Mouse (Mus musculus) myocyte (in vitro differentiated cells): ENCODE measurements at regions not wholly inside any gene's neighbourhood (a gene's known extent, or its start where the extent isn't known, plus 50 kb on each side); places are given as distances from the start of the nearest gene placed in this dataset.

Experiments
- CEBPB ChIP-seq: IDR thresholded peaks from 2 replicates; pipeline ENCODE4 v1.6.1; 2011; ENCODE audit warnings: mild to moderate bottlenecking, moderate library complexity; ENCODE audit not compliant: poor library complexity, insufficient read depth, severe bottlenecking
- MAX ChIP-seq: IDR thresholded peaks from one replicate; pipeline ENCODE4 v1.6.1; 2011; ENCODE audit warnings: low read depth, mild to moderate bottlenecking, control low read depth
- MYOG ChIP-seq, 3 experiments: IDR thresholded peaks; one replicate each; pipeline ENCODE4 v1.6.1; 2011; ENCODE audit warnings: control low read depth in 2 of 3, low read depth in 2 of 3, mild to moderate bottlenecking in 2 of 3; ENCODE audit not compliant: insufficient read length in 2 of 3, control insufficient read depth in 1 of 3, insufficient read depth in 1 of 3
- POLR2A ChIP-seq: IDR thresholded peaks from one replicate; pipeline ENCODE4 v1.6.1; 2011; ENCODE audit warnings: low read depth, mild to moderate bottlenecking, control low read depth, moderate library complexity; ENCODE audit not compliant: insufficient read length
- POLR2AphosphoS2 ChIP-seq: IDR thresholded peaks from one replicate; pipeline ENCODE4 v1.6.1; 2011; ENCODE audit warnings: low read depth, control low read depth; ENCODE audit not compliant: insufficient read length
- REST ChIP-seq: IDR thresholded peaks from one replicate; pipeline ENCODE4 v1.6.1; 2011; ENCODE audit warnings: mild to moderate bottlenecking, control low read depth, moderate library complexity; ENCODE audit not compliant: insufficient read depth, insufficient read length
- SRF ChIP-seq: IDR thresholded peaks from one replicate; pipeline ENCODE4 v1.6.1; 2011; ENCODE audit warnings: low read depth; ENCODE audit not compliant: control insufficient read depth, insufficient read length
- TCF12 ChIP-seq: IDR thresholded peaks from one replicate; pipeline ENCODE4 v1.6.1; 2011; ENCODE audit warnings: mild to moderate bottlenecking, control low read depth; ENCODE audit not compliant: poor library complexity, insufficient read depth, severe bottlenecking
- USF1 ChIP-seq: IDR thresholded peaks from one replicate; pipeline ENCODE4 v1.6.1; 2011; ENCODE audit warnings: low read depth, mild to moderate bottlenecking, control low read depth, moderate library complexity

DNA sequence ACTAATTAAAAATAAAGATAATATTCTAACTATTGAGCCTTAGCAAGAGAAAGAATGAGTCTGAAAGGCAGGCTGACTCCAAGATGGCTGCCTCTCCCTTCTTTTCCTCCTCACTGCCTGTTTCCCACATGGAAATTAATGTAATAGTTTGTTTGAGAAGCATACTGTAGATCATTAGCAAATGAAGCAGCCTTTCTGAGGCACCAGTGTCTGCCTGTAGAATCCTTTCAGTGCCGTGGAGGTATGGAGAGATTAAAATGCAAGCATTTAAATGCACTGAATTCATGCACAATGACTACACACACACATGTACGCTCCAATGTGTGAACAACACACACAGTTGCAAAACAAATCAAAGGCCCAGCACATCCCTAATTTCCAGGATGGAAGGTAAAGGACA, 159.5 kb upstream of the Tmem161b start:
- no peak for TF ChIP-seq POLR2A
- no peak for TF ChIP-seq TCF12
- TF ChIP-seq USF1: no peak
- no peak for TF ChIP-seq POLR2AphosphoS2
- TF ChIP-seq SRF: no peak
- no peak for TF ChIP-seq CEBPB
- TF ChIP-seq MYOG (IDR thresholded peaks at IDR 0.05; ENCODE audit: control insufficient read depth in 1 of 3, insufficient read depth in 1 of 3, insufficient read length in 2 of 3, low read depth in 2 of 3): no peak
- TF ChIP-seq MAX: no peak
- TF ChIP-seq REST: no peak
